Mouse (Mus musculus) kidney, postnatal 25 days (tissue): ENCODE data around the gene Naxe.

ENCODE experiments used
- DNase-seq, 2 experiments: peaks; one replicate each; pipeline ENCODE4 v3.0.0; 2021; ENCODE audit warnings: mixed read lengths in 2 of 2

Naxe gene

GRCm38 (mm10) chr3:88049532-88049931 lies 8.8 kb downstream of the Naxe start:
- DNase-seq, result no peak

GRCm38 (mm10) chr3:88042661-88043421 lies 15.5 kb downstream of the Naxe start, which contains the start of gene Gpatch4:
TSS of gene Gpatch4 (plus strand) at chr3:88043108.
- DNase-seq, result peak; percentile 95 to 96

- no peak for DNase-seq
These were observed 22.6 kb downstream of the Naxe start for GRCm38 (mm10) chr3:88035561-88036293.

GRCm38 (mm10) chr3:88033506-88033905 lies 24.8 kb downstream of the Naxe start:
- no peak for DNase-seq

- DNase-seq, result peak; percentile 64 to 76
These were observed 27.5 kb downstream of the Naxe start for GRCm38 (mm10) chr3:88030608-88031395.

GRCm38 (mm10) chr3:88027434-88028186 lies 30.7 kb downstream of the Naxe start, which contains the start of gene Hapln2:
TSS of gene Hapln2 (minus strand) at chr3:88027583.
- peak in 1 of 2 experiments; percentile 25 for DNase-seq

GRCm38 (mm10) chr3:88026823-88027222 lies 31.5 kb downstream of the Naxe start:
- no peak for DNase-seq

- DNase-seq, result peak in 1 of 2 experiments; percentile 43
These were observed 34.9 kb downstream of the Naxe start for GRCm38 (mm10) chr3:88023192-88024074.

GRCm38 (mm10) chr3:88022322-88023191 lies 35.7 kb downstream of the Naxe start:
- peak; percentile 97 for DNase-seq

GRCm38 (mm10) chr3:88010634-88011265 lies 47.5 kb downstream of the Naxe start:
- DNase-seq, result peak; percentile 42 to 61
